Mouse (Mus musculus) c-Kit-positive CD71-positive TER-119-negative erythroid progenitor cells, embryonic 14.5 days (primary cell): ENCODE measurements around the gene Fbxo9.
"Not testable (repeated sequence)": the region's sequence is repeated elsewhere in the genome, so short reads cannot be mapped to it uniquely, and the experiment has no call there.

Experiments used
- DNase-seq: peaks from one replicate; pipeline ENCODE4 v3.0.0-alpha.2; 2013; ENCODE audit warnings: low read depth

Gene Fbxo9

GRCm38 (mm10) chr9:78107912-78108795, 711 bp downstream of the Fbxo9 start:
- DNase-seq: peak; percentile 56

GRCm38 (mm10) chr9:78107582-78107911, 1.3 kb downstream of the Fbxo9 start:
- DNase-seq: no peak

- DNase-seq: no peak
These were observed 2.0 kb downstream of the Fbxo9 start for GRCm38 (mm10) chr9:78106821-78107220.

GRCm38 (mm10) chr9:78105501-78105932, 3.3 kb downstream of the Fbxo9 start:
- peak; percentile 63 for DNase-seq

GRCm38 (mm10) chr9:78104973-78105372, 3.9 kb downstream of the Fbxo9 start:
- DNase-seq: peak; percentile 46

DNA sequence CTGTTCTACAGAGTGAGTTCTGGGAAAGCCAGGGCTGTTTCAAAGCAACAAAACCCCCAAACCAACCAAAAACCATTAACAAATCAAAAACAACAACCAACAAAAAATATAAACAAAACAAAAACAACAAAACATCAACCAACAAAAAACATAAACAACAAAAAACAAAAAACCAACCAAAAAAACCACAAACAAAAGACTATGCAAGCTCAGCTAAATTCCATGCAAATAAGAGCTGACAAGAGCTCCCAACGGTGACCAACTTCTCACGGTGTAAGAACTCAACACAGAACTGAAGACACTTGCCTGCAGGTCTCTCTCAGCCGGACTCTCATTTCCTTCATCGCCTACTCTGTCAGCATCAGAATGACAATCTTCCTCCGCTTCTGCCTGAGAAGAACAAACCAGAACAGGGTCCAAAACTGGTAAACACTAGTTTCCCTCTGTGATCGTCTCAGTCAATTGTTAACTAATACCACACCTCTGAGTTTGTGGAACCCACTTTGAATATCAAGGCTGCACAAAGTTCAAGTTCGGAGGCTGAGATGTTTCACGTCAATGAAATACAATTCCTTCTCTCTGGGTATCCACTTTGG, 4.8 kb downstream of the Fbxo9 start:
- DNase-seq: no peak

DNA sequence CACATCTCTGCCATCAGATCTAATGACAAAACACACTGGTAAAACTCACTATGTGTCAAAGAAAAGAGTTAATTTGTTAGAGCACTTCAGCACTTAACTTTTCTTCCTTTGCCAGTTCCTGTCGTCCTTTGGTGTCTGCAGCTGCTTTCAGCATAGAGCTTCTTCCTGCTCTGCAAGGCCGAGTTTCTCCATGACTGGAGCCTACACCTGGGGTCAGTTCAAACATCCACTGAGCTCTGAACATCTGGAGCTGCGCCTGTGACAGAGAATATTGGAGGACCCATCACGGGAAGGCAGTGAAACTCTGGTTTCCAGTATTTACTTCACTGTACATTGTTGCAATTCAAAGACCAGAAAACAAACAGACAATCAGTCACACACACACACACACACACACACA, 7.4 kb downstream of the Fbxo9 start:
- no peak for DNase-seq

DNA sequence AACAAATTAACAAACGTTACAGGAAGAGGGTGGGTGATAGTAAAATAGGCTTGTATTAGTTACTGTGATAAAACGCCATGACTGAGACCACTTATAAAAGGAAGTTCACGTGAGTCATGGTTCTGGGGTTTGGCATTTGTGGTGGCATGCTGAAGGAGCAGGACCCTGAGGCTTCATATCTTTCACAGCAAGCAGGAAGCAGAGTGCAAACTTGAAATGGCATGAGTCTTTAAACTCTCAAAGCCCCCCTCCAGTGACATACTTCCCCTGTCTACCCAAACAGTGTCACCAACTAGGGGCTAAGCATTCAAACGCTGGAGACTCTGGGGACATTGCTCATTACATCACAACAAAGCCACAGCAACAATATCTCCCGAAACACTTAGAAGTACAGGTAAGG, 7.9 kb downstream of the Fbxo9 start:
- no peak for DNase-seq

GRCm38 (mm10) chr9:78096376-78096775, 12.5 kb downstream of the Fbxo9 start:
- no peak for DNase-seq

- no peak for DNase-seq
These were observed 13.2 kb downstream of the Fbxo9 start for GRCm38 (mm10) chr9:78095686-78096085.

DNA sequence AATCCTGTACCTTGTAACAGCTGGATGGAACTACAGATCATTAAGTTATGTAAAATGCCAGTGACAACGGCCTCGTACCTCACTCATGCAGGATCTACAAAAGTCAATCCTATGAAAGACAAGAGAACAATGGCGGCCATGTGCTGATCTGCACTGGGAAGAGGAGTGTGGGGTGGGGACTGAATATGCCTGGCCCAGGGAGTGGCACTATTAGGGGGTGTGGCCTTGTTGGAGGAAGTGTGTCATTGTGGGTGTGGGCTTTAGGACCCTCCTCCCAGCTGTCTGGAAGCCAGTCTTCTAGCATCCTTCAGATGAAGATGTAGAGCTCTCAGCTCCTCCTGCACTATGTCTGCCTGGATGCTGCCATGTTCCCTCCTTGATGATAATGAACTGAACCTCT, 18.3 kb downstream of the Fbxo9 start:
- DNase-seq: no peak

DNA sequence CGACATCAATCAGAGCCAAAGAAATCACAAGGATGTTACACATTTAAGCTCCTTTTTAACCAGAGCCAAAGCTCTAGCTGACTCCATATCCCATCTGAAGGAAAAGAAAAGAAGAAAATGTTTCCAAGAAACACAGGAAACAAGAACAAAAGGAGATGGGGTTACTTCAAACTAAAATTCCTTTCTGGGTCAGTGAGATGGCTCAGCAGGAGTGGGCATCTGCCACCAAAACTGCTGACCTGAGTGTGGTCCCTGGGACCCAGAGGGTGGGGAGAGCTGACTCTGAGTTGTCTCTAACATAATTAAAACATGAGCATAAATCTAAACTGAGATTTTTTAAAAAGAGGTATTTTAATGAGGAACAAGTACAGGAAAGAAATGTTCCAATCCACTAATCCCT, 19.0 kb downstream of the Fbxo9 start:
- no peak for DNase-seq

DNA sequence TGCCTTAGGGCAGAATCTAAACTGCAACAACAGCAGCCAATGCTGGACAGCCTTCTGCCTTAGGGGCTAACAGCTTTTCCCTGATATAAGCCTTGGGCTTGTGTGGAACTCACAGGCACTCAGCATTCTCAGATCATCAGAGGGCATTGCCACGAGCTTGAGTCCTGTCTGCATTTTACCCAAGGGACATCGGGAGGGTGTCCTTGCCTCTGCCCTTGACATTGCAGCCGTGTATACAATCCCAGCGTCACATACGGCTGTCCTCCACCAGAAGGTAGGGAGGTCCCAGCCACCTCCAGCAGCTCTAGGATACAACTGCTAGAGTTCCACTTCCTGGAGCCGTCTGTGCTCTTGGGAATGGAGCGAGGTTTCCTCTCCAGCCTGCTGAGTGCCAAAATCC, 19.9 kb downstream of the Fbxo9 start:
- DNase-seq: no peak

GRCm38 (mm10) chr9:78088521-78088920, 20.3 kb downstream of the Fbxo9 start:
- no peak for DNase-seq

GRCm38 (mm10) chr9:78087751-78088150, 21.1 kb downstream of the Fbxo9 start:
- no peak for DNase-seq

- DNase-seq: no peak
These were observed 23.1 kb downstream of the Fbxo9 start for GRCm38 (mm10) chr9:78085722-78086287.

DNA sequence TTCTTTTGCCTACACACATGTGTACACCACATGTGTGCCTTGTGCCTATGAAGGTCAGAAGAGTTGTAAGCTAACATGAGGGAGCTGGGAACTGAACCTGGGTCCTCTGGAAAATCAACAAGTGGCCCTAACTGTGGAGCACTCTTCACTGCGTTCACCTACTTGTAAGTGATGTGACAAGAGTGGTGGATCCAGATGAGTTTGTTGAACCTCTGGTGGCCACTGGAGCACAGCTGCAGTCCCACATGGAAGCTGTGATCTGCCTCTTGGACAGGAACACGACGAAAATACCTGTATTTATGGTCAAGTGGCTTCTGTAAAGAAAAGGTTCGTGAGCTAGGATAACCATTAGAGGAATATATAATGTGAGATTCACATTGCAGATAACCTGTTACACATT, 24.5 kb downstream of the Fbxo9 start:
- DNase-seq: no peak

- DNase-seq: no peak
These were observed 27.0 kb downstream of the Fbxo9 start for GRCm38 (mm10) chr9:78081835-78082234.

DNA sequence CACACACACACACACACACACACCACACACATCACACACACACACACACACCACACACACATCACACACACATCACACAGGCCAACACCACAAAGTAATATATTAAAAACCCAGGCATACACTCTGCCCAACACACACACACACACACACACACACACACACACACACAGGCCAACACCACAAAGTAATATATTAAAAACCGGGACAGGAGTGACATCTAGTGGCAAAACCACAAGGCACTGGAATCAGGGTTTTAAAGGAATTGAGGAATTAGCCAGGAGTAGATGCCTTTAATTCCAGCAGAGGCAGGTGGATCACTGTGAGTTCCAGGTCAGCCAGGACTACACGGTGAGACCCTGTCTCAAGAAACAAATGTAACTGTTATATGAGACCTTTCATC, 30.6 kb downstream of the Fbxo9 start:
- DNase-seq: no peak

DNA sequence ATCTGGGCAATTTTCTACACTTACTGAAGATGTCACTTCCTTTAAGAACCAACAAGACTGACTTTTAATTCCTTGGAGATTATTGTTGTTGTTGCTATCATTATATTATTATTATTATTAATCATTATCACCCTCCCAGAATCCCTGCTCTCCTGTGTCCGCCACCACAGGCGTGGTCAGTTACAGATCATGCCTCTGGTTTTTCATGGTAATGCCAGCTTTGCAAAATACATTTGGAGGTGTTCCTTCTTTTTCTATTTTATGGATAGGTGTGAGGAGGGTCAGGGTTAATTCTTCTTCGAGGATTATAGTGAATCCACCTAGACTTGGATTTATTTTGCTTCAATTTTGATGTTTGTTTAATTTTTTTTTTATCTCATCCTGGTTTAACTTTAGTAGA, 33.6 kb downstream of the Fbxo9 start:
- no peak for DNase-seq

DNA sequence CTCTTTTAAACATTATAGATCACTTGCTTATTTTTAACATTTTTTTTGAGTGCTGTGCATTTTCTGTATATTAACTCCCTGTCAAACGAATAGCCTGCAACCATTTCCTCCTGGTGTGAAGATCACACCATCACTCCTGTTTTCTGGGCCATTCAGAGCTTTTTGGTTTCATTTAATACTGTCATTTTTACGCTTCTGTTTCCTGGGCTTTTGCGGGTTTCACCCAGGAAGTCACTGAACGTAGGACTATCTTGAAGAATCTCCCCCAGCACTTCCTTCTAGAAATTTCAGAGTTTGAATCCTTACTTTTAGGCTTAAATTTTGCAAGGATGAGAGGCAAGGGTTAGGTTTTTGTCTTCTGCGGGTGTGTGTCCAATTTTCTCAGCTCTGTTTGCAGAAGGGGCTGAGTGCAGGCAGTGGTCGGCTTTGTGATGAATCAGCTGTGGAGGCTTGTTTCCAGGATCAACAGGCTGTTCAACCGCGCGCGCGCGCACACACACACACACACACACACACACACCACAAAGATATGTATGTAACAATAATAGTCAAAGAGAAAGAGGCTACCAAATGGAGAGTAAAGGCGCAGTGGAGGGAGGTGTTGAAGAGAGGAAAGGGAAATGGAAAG, 35.0 kb downstream of the Fbxo9 start:
- no peak for DNase-seq

- not testable (repeated sequence) for DNase-seq
These were observed 35.6 kb downstream of the Fbxo9 start for GRCm38 (mm10) chr9:78073291-78073690.

- no peak for DNase-seq
These were observed 37.2 kb downstream of the Fbxo9 start for GRCm38 (mm10) chr9:78071626-78072025.
